Mouse (Mus musculus) naive thymus-derived CD4-positive, alpha-beta T cell, adult 5 months (primary cell): Measurements from ENCODE around the gene Gm28729. TPM values are rescaled to one million over a fixed set of nuclear protein-coding genes. Genes with fewer than 3 reads are reported as not detected.

Source experiments
- polyA plus RNA-seq: library from polyadenylated mRNA; unstranded; fragments of 100-300 nt; shearing (Covaris generic); gene quantifications from one replicate; pipeline ENCODE4 v1.2.1, GENCODE M21; 2017

The Gm28729 gene
- not detected for polyA plus RNA-seq

GRCm38 (mm10) chr9:96524972-96525506 is at the start of gene Gm28729:
Gm28729 (minus strand) TSS chr9:96525264.

GRCm38 (mm10) chr9:96478071-96478888 is 46.8 kb downstream of the Gm28729 start, which contains the start of gene Rnf7:
Rnf7 (minus strand) TSS chr9:96478675.

Other genes with a start within 250 kb of the Gm28729 start
- gene Atp1b3, start 160.8 kb downstream of the Gm28729 start, polyA plus RNA-seq = 1,121 TPM
- 79.0 TPM for gene Rnf7, start 46.6 kb downstream of the Gm28729 start, polyA plus RNA-seq
- 77.4 TPM for gene Rasa2, start 106.4 kb upstream of the Gm28729 start, polyA plus RNA-seq
- gene Zbtb38, start 227.6 kb upstream of the Gm28729 start, polyA plus RNA-seq = 28.4 TPM